Mouse (Mus musculus): ENCODE results near the gene Ap1ar.
"Not testable (repeated sequence)": the region's sequence is repeated elsewhere in the genome, so short reads cannot be mapped to it uniquely, and the experiment has no call there.

Ap1ar gene

DNA sequence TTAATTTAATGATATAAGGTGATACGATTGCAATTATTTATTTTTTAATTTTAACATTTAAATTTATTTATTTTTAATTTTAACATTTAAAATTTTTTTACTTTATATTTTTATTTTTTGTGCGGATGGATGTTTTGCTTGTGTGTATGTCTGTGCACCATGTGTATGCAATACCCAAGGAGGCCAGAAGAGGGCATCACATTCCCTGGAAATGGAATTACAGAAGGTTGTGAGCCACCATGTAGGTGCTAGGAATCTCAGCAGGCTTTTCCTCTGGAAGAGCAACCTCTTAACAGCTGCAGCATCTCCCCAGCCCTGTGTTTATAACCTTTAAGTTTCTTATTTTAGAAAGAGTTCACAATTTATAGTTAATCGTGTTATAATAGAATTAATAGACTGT is 41.6 kb downstream of the Ap1ar start:
- DNase-seq (ENCODE audit: low spot score in 2 of 2): no peak

DNA sequence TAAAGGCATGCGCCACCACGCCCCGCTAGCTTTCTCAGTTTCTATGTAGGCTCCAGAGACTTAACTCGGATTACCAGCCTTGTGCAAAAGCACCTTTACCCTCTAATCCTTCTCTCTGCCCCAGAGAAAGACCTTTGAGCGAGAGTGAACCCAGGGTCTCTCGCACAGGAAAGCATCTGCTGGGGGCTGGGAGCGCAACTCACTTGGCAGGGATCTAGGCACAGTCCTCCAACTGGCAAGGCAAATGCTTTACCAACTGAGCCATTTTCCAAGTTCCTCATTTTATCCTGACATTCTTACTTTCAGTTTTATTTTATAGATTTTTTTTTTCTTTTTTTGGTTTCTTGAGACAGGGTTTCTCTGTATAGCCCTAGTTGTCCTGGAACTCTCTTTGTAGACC is 44.3 kb downstream of the Ap1ar start:
- no peak for DNase-seq (ENCODE audit: low spot score in 2 of 2)

DNA sequence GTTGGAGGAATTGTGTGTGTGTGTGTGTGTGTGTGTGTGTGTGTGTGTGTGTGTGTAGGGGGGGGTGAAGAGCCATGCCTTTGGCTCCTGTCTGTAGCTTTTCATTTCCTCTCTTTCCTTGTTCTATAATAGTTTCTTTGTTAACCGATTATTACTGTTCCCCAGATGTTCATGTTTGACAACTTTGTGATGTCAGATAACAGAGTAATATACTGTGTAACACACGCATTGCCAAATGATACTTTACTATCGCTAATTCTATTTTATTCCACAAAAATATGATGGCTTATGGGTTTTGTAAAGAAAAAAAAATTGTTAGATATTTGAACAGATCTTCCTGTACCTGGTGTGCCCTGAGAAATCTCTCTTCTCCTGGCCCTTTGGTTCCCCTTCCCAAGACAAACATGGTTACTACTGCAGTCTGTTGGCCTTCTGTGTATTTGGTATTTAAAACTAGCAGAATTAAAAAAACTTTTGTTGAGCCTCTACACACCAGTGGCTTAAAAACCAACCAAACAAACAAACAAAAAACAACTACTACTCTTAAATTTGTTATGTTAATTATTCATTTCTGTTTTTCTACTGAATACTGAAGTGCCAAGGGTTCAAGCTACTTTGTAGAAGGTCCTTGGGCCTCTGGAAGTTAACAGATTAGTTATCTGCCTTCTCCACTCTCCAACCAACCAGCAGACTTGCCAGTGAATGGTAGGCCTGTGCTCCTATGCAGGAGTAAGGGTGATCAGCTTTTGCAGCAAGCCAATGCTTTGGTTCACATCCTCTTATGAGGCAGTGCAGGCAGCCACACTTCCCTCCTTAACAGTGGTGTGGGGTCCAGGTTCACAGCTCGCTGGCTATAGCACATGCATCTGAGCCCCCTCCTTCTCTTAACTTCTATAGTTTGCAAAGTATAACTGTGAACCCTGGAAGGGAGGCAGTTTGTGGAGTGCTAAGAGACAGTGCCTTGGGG is 45.4 kb downstream of the Ap1ar start:
- peak; percentile 21 to 38 for DNase-seq (ENCODE audit: low spot score in 2 of 2)

DNA sequence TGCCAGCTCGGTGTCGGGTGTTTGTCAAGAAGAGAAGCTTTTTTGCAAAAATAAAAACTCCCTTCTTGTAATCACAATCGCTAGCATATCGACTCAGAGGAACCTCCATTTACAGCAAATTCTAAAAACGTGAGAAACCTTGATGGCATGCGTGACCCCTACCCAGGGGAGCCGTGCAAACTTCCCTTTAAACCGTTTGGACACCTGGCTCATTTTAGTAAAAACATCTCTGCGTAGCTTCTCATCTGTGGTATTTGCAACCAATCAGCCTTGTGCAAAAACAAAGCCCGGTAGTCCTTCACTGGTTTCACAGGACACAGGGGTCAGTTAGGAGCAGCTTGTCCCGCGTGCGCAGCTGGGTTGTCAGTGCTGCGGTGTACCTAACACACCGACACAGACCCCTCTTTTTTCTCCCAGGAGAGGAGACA is 46.3 kb downstream of the Ap1ar start:
- DNase-seq (ENCODE audit: low spot score in 2 of 2): peak; percentile 14 to 36

DNA sequence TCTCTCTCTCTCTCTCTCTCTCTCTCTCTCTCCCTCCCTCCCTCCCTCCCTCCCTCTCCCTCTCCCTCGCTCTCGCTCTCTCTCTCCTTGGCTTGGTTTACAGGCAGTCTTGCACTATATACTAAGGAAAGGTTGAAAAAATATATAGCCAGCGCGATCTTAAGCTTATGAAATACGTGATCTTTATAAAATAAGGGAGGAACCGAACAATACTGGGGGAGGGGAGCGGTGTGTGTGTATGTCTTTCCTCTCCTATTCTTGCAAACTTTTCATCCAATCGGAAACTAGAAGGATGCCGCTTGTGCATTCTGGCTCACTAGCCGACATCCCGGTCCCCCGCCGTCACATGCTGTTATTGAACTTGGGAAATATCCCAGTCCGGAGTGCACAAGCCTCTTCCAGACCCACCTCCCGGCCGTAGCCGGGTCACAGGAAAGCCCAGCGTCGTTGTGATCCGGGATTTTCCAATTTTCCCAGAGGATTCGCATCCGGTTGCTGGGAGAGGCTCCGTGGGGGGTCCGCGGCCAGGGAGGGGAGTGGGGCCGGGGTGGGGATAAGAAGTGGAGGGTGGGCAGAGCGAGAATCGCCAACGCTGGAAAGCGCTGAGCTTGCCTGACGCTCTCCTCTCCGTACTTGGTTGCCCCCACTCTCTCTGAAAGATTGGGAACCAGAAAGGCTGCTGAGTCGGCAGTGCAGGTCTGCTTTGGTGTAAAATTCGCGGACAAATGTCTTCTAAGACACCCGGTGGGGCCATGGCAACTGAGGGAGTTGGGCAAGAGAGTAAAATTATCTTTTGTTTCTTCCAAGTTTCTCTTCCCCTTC is 46.9 kb downstream of the Ap1ar start:
- peak; percentile 21 to 45 for DNase-seq (ENCODE audit: low spot score in 2 of 2)

DNA sequence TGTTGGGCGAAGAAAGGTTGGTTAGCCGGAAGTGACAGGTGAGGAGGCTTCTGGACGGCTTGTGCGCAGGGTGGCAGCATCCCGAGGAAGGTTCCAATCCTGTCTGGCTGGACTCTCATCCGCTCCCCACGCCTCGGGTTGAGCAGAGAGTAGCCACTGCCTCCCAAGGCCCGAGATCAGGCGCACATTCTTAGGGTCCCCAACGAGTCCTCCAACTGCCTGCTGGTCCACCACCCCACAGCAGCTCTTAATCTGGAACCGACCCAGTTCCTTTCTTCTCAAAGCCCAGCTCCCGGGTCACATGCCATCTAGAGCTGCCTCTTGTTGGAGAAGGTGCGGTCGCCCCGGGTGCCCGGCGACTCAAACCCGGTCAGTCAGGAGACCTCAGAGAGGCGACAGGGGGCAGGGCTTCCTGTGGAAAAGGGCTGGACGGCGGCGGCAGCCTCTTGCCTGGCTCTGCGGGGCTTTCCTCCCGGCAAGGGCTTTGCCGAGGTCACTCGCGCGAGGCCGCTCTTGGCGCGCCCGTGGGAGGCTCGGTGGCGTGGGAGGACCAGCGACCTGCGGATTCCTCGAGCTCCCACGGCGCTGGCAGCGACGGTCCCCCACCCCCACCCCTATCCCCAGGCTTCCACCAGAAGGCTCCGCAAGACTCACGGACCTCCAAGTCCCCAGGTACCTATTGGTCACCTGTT is 47.7 kb downstream of the Ap1ar start, which contains the start of gene Tifa:
Tifa (plus strand) TSS at position 306 of the 692 bp plus-strand sequence.
- peak; percentile 61 to 67 for DNase-seq (ENCODE audit: low spot score in 2 of 2)

DNA sequence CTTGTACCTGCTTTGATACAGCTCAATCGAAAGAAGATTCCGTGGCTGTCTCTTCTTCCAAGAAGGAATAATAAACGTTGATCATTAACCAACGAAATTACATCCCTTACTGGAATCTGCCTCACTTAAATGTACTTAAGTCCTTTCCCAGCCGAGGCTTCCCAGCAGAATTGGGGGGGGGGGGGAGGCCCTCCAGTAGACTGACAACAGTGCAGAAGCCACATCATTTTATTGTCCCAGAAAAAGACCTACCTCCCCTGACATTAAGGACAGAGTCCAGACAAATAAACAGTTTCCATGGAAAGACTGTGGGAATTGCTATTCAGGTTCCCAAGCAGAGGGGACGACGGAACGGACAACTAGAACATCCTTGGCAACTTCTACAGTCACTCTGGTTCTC is 48.4 kb downstream of the Ap1ar start:
- DNase-seq (ENCODE audit: low spot score in 2 of 2): no peak

DNA sequence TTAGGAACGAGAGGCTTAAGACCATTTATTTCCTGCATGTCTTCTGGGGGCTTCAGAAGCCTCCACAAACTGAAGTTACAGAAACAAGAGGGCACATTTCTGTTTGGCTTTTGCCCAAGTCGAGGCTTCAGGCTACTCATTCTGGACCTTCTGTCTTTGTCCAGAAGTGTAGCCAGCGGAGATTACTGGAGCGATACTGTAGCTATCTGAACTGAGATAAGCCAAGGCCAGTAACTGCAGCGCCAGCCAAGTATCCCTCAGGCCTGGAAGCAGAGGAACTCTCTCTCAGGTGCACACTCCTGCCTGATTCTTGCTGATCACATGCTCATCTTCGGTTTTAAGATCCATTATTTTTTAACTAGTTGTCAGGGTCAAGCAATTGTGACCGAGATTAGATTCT is 49.3 kb downstream of the Ap1ar start:
- no peak for DNase-seq (ENCODE audit: low spot score in 2 of 2)

DNA sequence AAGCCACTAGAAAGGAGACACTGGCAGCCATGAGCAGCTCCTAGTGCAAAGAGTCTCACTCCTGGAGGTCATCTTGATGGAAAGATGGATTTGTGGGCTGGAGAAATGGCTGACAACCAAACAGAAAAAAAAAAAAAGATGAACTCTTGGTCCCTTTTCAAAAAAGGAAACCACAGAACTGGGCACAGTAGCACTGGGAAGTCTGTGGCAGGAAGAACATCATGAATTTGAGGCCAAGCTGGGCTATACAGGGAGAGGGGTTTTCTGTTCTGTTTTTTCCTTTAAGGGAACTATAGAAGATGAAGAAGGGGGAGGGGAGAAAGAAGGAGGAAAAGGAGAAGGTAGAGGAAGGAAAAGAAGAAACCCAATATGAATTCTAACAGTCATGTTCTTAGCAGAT is 50.3 kb downstream of the Ap1ar start:
- DNase-seq (ENCODE audit: low spot score in 2 of 2): no peak

DNA sequence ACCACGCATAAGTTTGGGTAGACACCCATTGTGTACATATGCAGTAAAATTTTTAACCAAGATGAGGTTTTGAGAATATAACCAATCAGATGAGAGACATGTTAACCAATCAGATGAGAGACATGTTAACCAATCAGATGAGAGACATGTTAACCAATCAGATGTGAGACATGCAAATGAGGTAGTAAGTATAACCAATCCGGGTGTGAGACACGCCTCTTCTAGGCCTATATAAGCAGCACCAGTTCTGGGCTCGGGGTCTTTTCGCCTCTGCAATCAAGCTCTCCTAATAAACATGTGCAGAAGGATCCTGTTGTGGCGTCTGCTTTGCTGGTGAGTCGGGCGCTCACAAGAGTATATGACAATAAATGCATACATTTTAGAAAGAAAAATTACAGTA is 53.6 kb downstream of the Ap1ar start:
- not testable (repeated sequence) for DNase-seq (ENCODE audit: low spot score in 2 of 2)

DNA sequence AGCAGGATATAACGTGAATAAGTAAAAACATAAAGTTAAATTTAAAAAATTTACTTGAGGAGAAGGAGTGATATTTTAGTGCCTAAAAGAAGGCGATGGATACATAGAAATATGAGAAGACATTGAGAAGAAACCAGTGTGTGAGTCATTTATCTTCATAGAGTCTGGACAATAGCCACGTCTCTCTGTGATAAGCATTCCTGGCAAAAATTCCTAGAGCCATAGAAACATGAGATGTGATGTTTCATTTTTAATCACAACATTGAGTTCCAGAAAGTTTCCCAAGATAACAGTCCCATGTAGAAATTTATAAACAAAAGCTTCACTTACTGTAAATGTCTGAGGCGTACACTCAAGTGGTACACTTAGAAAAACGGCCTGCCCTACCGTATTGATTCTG is 54.4 kb downstream of the Ap1ar start:
- DNase-seq (ENCODE audit: low spot score in 2 of 2): no peak

DNA sequence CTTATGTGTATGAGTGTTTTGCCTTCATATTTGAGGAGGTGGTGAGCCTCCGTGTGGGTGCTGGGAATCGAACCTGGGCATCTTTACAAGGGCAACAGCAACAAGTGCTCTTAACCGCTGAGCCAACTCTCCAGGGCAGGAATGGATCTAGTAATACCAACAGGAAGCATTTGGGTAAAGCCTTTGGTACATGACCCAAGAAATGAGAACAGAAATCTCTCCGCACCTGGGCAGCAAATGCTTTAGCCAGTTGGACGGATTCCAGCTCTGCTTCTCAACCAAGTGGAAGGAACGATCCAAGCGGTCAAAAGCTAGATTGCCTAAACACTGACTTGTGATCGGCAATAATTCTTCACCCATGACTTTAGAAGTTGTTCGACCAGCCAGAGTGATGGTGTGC is 56.4 kb downstream of the Ap1ar start:
- DNase-seq (ENCODE audit: low spot score in 2 of 2): no peak

DNA sequence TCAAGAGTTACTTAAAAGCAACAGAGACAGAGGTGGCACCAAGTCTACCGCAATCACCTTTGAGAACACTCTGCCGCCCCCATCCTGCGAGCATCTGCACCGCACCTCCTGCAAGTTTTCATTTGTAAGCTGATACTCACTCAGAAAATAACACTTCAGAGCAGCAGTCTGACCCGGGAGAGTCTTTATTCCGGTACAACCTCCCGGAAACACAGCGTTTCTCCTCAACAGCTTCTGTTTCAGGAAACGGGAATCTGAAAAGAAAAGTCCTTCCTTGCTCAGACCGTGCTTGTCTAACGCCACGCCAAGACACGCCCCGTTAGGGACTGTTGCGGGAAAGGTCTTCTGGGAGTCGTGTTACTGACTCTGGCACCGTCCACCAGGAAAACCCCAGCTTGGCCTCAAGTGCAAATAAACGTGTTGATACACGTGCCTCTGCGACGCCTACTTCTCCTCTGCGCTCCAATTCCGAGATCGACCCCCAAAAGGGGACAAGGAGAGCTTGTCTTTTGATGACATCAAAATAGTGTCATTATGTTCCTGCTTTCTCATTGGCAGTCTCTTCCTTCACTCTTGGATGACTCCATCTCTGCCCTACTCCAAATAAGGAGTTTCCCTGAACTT is 57.2 kb downstream of the Ap1ar start, which contains the start of gene Alpk1:
Alpk1 (minus strand) TSS at position 507 of the 624 bp plus-strand sequence.
- peak; percentile 58 to 73 for DNase-seq (ENCODE audit: low spot score in 2 of 2)

DNA sequence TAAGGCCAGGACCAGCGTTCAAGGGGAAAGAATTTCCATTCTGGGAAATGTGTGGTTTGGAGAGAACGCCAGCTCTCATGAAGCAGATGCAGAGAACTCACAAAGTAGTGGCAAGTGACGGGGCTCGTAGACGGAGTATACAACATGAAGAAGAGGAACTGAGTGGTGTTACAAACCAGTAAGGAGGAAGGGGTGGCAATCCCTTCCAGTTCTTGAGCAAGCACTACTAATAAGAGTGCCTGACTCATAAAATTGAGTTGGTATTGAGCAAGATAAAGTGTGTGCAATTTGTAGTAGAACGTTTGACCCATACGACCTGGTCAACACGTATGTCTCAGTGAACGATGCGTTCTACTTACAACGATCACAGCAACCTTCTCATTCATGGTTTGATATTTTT is 68.2 kb downstream of the Ap1ar start:
- DNase-seq (ENCODE audit: low spot score in 2 of 2): no peak

DNA sequence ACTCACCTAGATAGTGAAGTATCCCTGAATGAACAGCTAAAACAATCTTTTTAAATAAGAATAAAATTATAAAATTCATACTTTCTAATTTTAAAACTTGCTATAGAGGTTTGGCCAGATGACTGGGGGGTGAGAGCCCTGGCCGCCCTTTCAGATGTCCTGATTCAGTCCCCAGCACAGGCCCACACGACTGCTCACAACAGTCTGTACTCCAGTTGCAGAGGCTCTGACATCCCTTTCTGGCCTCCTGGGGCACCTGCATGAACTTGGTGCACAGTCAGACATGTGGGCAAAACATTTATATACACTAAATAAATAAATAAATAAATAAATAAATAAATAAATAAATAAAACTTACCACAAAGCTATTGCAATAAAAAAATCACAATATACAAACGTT is 71.4 kb downstream of the Ap1ar start:
- DNase-seq (ENCODE audit: low spot score in 2 of 2): no peak

DNA sequence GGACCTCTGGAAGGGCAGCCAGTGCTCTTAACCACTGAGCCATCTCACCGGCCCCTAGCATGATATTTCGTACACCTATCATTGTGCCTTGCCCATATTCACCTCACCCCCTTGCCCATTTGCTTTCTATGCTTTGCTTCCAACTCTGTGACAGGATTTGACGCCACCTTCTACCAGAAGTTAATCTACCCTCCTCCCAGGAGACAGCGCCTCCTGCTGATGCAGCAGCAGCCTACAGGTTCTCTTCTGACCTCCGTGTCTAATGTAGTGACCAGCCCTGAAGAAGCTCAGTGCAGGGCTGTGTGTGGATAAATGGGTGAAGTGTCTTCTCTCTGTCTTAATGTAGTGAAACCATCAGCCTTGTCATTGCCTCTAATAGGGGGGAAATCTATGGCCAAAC is 72.8 kb downstream of the Ap1ar start:
- no peak for DNase-seq (ENCODE audit: low spot score in 2 of 2)

DNA sequence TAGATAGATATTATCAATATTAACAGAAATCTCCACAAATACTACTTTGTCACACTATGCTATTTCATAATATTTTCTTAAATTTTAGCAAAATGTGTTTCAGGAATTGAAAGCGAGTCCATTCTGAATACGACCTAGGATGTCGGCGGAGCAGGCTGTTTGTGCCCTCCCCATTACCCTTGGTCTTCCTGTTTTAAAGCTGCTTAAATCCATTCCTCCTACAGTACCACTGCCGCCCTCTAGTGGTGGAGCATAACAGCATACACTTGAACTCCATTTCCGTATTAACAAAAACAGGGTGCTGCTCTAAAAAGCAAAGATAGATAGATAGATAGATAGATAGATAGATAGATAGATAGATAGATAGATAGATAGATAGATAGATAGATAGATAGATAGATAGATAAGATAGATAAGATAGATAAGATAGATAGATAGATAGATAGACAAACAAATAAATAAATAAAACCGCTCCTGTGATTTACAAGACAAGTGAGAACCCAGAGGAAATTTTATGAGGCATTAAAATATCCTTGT is 74.2 kb downstream of the Ap1ar start:
- DNase-seq (ENCODE audit: low spot score in 2 of 2): peak; percentile 63 to 78

DNA sequence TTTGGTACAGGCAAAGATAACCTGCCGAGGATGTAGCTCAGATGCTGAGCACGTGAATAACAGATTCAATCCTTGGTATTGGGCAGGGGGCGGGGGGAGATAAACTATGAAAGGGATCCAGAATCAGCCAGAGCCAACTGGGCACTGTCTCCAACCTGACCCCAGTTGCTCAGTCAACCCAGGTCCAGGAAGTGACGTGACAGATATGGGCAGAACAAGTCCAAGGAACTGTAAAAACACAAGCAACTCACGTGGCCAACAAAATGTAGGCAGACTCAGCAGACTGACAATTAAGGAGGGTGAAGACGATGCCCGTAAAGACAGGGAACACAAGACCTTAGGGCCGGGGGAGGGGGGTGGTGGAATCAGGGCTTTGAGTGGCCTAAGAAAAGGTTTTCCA is 74.9 kb downstream of the Ap1ar start:
- DNase-seq (ENCODE audit: low spot score in 2 of 2): no peak

DNA sequence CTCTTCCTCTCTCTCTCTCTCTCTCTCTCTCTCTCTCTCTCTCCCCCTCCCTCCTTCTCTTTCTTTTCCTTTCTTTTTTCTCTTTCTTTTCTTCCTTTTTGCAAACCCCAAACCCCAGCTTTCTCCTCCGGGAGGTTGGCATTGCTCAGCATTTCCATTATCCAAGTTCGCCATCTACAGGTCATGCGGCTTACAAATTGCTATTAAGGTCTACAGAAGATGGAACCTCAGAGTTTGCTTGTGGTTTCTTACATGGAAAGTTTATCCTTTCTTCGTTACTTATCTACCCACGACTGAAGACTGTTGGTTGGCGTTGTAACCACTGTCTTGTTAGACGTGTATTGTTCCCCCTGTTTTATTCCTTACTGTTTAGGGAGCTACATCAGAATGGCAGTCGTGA is 78.1 kb downstream of the Ap1ar start:
- DNase-seq (ENCODE audit: low spot score in 2 of 2): no peak

DNA sequence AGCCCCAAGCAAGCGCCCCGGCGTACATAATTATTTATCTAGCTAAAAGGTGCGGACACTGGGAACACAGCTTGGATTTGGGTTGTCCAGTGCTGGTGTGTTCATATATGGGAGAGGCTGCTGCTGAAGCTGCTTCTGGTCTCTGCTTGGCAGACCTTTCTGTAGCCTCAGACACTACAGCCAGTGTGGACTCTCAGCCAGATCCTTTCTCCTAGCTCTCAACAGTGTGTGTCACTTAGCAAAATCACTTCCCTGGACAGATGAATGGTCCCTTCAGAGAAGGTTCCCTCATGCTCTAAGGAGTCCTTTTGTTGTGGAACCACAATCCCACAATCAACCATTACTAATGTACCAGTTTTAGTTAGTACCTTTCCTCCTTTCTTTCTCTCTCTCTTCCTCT is 78.5 kb downstream of the Ap1ar start:
- DNase-seq (ENCODE audit: low spot score in 2 of 2): no peak

DNA sequence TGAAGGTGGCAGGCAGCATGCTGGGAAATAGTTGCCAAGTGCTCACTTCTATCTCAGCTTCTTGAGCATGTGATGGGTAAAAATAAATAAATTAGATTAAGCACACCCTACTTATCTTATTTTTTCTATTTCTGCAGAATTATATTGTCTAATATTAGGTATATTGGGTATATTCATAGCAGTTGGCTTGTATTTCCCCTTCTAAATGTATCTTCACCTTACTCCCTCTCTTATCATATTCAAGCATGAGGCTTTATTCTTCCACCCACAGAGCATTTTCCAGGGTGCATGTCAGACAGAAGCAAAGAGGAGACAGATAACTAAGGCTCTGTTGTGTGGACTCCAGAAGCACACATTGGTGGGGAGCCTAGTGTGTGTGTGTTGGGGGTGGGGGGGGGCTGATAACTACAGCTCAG is 79.4 kb downstream of the Ap1ar start:
- DNase-seq (ENCODE audit: low spot score in 2 of 2): no peak
